Mouse (Mus musculus) A20 (cell line): ENCODE measurements at regions not wholly inside any gene's neighbourhood (a gene's known extent, or its start where the extent isn't known, plus 50 kb on each side); places are given as distances from the start of the nearest gene placed in this dataset.

Experiments used
- DNase-seq: peaks from one replicate; pipeline ENCODE4 v3.0.0-alpha.2; 2011; ENCODE audit warnings: low read depth, low spot score

DNA sequence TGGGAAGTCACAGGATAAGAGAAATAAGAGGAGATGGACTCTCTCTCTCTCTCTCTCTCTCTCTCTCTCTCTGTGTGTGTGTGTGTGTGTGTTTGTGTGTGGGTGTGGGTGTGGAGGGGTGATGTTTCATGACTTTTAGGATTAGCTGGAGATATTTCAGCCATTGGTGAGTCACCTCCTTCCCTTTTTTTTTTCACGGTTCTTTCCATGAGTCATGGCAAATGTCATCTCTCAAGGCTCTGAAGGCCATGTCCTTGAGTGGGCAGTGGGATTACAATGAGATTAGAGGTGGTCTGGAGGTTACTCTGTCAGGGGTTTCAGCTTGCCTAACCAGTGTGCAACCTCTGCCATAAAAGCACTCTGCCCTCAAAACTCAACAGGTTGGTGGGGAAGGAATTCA is 329.3 kb downstream of the Phkb start:
- no peak for DNase-seq

DNA sequence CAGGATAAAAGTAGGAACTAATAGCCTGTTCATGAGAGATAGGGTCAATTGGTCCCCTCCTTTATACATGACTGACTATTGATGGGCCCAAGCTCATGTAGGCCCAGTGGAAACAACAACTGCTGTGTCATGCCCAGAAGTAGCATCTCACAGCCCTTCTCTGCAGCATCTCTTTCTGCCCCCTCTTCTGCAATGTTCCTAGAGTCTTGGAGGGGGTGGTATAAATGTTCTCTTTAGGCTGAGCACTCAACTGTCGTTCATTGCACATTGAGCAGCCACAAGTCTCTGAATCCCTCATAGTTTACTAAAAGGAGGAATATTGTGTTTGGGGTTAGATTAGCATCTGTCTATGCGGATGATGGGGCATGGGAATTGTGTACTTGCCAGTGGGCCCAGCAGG is 324.1 kb downstream of the Phkb start:
- DNase-seq = no peak

DNA sequence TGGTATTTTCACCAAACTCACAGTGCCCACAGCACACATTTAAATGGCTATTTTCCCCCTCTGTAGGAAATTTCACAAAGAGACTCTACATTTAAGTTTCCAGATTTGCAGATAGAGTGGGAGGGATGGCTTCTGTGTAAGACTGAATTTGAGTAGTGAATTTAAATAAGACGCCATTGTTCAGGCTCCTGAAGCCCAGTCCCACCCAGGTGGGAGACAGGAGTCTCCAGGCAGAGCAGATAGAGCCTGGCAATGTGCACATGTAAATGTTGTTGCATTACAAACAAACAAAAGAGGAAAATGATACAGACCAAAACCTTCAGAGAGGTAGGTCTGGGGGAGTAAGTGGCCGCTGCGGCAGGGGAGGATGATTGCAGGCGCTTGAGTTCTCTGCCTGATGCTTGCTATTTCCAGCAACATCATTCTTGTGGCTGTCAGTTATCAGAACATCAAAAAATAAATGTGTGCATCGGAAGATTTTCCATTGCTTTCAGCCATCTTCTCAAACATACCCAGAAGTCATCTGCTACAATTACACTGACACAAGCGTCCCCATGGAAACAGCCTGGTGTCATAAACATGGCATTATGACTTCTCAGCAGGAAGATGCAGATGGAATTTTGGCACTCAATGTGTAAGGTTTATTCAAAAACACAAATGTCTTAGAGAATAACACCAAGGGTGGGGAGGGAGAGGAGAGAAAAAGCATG is 318.5 kb downstream of the Phkb start:
- no peak for DNase-seq

DNA sequence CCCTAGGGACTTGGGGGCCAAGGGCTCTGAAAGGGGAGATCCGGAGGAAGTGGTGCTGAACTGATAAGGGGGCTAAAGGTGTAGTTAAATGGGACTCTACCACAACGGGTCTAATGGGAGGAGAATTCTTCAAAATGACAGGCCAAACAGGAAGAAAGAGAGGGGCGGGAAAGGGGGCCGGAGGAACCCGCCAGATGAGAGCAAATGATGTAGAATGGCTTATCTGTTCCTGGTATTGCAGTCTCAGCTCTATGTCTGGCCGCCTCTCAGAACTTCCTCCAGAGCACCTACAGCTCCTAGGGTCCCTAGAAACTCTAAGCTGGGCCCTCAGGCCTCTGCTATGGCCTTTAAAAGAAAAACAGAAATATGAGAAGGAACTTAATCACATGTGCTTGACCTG is 306.8 kb downstream of the Phkb start:
- DNase-seq = no peak

DNA sequence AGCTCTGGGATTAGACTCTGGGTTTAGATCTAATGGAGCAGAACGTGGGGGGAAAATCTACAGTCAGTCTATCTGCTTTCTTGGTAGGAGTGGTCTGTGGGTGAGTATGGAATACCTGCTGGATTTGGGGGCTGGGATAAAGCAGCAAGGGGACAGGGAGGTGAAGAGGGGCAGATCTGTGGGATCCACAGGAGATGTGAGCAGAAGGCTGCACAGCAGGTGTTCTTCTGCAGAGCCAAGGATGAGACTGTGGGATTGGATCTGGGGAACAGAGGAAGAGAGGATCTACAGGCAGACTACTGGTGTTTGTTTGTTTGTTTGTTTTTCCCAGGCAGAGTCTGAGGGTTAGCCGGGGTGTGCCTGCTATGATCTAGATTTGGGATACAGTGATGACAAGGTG is 284.5 kb downstream of the Phkb start:
- DNase-seq = no peak

DNA sequence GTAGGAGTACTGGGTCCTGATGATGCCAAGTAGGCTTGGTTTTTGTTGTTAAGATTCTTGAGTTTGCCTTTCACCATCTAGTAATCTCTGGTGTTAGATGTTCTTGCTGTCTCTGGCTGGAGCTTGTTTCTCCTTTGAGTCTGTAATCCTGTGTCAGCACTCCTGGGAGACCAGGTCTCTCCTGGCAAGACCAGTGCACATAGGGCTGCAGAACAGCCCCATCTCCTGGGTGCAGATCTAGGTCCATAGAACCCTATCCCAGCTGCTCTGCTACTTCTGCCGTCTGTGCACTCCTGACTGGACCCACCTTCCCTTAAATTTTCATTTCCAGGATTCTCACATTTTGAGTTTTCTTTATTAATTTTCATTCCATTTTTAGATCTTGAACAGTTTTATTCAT is 283.9 kb downstream of the Phkb start:
- no peak for DNase-seq
